Mouse (Mus musculus) brain, adult 2 months (tissue): Measurements from ENCODE around the gene Rps6kb2.

Experiments
- DNase-seq: peaks from one replicate; pipeline ENCODE4 v3.0.0; 2011; ENCODE audit warnings: low read depth, low spot score

The Rps6kb2 gene

GRCm38 (mm10) chr19:4189051-4189620 is 26.0 kb upstream of the Rps6kb2 start:
- DNase-seq = no peak

GRCm38 (mm10) chr19:4187303-4187702 is 24.1 kb upstream of the Rps6kb2 start:
- DNase-seq = peak; percentile 40

GRCm38 (mm10) chr19:4184976-4185975 is 22.1 kb upstream of the Rps6kb2 start:
- DNase-seq = no peak

- peak; percentile 80 for DNase-seq
Observed at GRCm38 (mm10) chr19:4183689-4184088, 20.5 kb upstream of the Rps6kb2 start.

GRCm38 (mm10) chr19:4181892-4182291 is 18.7 kb upstream of the Rps6kb2 start:
- peak; percentile 91 for DNase-seq

- DNase-seq = no peak
Observed at GRCm38 (mm10) chr19:4180411-4180810, 17.3 kb upstream of the Rps6kb2 start.

- DNase-seq = peak; percentile 71
Observed at GRCm38 (mm10) chr19:4175368-4175947, 12.3 kb upstream of the Rps6kb2 start, which contains the start of gene Carns1. TSS of gene Carns1 (minus strand) at chr19:4175479.

GRCm38 (mm10) chr19:4172925-4173324 is 9.8 kb upstream of the Rps6kb2 start:
- no peak for DNase-seq

- no peak for DNase-seq
Observed at GRCm38 (mm10) chr19:4171393-4172290, 8.5 kb upstream of the Rps6kb2 start.

GRCm38 (mm10) chr19:4170723-4171392 is 7.7 kb upstream of the Rps6kb2 start:
- no peak for DNase-seq

- peak; percentile 66 for DNase-seq
Observed at GRCm38 (mm10) chr19:4169810-4170209, 6.7 kb upstream of the Rps6kb2 start.

- DNase-seq = peak; percentile 99
Observed at GRCm38 (mm10) chr19:4169378-4169784, 6.2 kb upstream of the Rps6kb2 start.

GRCm38 (mm10) chr19:4166678-4167476 is 3.7 kb upstream of the Rps6kb2 start:
- no peak for DNase-seq

- DNase-seq = no peak
Observed at GRCm38 (mm10) chr19:4164721-4165120, 1.6 kb upstream of the Rps6kb2 start.

- no peak for DNase-seq
Observed at GRCm38 (mm10) chr19:4164100-4164499, 946 bp upstream of the Rps6kb2 start.

- no peak for DNase-seq
Observed at GRCm38 (mm10) chr19:4163543-4163887, 361 bp upstream of the Rps6kb2 start.

- no peak for DNase-seq
Observed at GRCm38 (mm10) chr19:4159049-4159448, 4.1 kb downstream of the Rps6kb2 start.

GRCm38 (mm10) chr19:4156771-4157170 is 6.4 kb downstream of the Rps6kb2 start:
- no peak for DNase-seq

GRCm38 (mm10) chr19:4156073-4156579 is 7.0 kb downstream of the Rps6kb2 start:
- no peak for DNase-seq
